8 mouse cellular contexts compared by ENCODE assay signal in the genomic region with DNA sequence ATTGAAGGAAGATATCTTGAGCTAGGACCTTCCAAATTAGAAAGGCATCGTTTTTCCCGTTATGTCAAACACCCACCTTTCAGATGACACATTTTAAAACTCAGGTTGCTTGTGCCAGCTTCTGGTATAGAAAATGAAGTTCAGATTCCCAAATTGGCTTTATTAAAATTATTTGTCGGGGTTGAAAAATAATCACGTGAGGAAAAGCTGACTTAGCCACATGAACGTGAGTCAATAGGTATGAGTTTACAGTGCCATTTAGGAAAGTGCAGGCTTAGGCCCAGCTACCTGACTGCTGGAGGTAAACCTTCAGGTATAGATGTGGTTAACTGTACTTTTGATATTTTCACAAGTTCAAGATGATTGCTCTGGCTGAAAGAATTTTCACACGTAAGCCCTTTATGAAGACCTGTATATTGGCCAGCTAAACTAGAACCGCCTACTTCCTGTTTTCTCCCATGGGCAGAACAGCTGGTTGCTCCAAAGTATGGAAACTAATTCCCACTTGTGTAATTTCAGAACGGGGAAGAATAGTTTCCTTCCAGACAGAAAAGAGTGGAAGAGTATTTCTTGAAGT. TPM values are rescaled to one million over a fixed set of nuclear protein-coding genes. Genes with fewer than 3 reads are reported as not detected.
DNase-seq lines count a peak whose midpoint lies in the region; ATAC-seq and TF ChIP-seq lines count a peak whose summit lies in the region.

No protein-coding gene starts in this region.

- H3K4me2 ChIP-seq in heart, embryonic 12.5 days: peak overlapping the region; percentile 71
- peak overlapping the region; percentile 84 for H3K4me2 ChIP-seq in liver, embryonic 13.5 days

- ATAC-seq in heart, embryonic 12.5 days (ENCODE audit: insufficient number of reproducible peaks, low FRiP score): no peak
- ATAC-seq in liver, embryonic 13.5 days (ENCODE audit: low read depth): no peak

- H3K9me3 ChIP-seq in heart, embryonic 12.5 days (replicated peaks): no peaks in the 10 kb centered on the region
- H3K9me3 ChIP-seq in liver, embryonic 13.5 days (replicated peaks): no peaks in the 10 kb centered on the region

- 16% methylated on average over 8 of the region's 8 CpGs for WGBS in heart, embryonic 12.5 days
- 6% methylated on average over 8 of the region's 8 CpGs for WGBS in liver, embryonic 13.5 days (ENCODE audit: insufficient replicate concordance)

- H3K27ac ChIP-seq in gastrocnemius, adult 2 months: peak overlapping the region; percentile 91
- peak overlapping the region; percentile 94 for H3K27ac ChIP-seq in heart, embryonic 12.5 days (ENCODE audit: poor library complexity, severe bottlenecking)
- H3K27ac ChIP-seq in liver, embryonic 13.5 days: peak overlapping the region; percentile 93

- H3K27me3 ChIP-seq in heart, embryonic 12.5 days (replicated peaks): no peaks in the 10 kb centered on the region
- H3K27me3 ChIP-seq in liver, embryonic 13.5 days: no peaks in the 10 kb centered on the region

- no peak for DNase-seq in gastrocnemius, adult 2 months
- DNase-seq in gastrocnemius, postnatal 10 days: no peak
- DNase-seq in MEL-GATA-1-ER (ENCODE audit: extremely low read depth, low read depth): peak; percentile 58
- no peak for DNase-seq in liver, embryonic 13.5 days
- no peak for DNase-seq in urinary bladder, postnatal 14 days (ENCODE audit: low spot score)
- DNase-seq in layer of hippocampus, adult 11-12 months (ENCODE audit: low spot score): no peak
- DNase-seq in right cerebral cortex, postnatal 4 days: no peak

- peaks cover 29% of the 10 kb centered on the region for H3K36me3 ChIP-seq in heart, embryonic 12.5 days
- peaks cover 40% of the 10 kb centered on the region for H3K36me3 ChIP-seq in liver, embryonic 13.5 days

- peaks cover 18% of the 10 kb centered on the region for H3K4me1 ChIP-seq in heart, embryonic 12.5 days (replicated peaks)
- peaks cover 35% of the 10 kb centered on the region for H3K4me1 ChIP-seq in liver, embryonic 13.5 days (replicated peaks)

- no peak for TF ChIP-seq CTCF in gastrocnemius, adult 2 months (IDR thresholded peaks at IDR 0.05)

- peak overlapping the region; percentile 91 for H3K9ac ChIP-seq in heart, embryonic 12.5 days
- H3K9ac ChIP-seq in liver, embryonic 13.5 days: peak overlapping the region; percentile 89

- intact Hi-C loops in gastrocnemius, adult 2 months (cut with DNase I): loop anchor here (5.0 to 10.0 kb wide), 2 partner anchors 86 to 239 kb away; a partner anchor contains a TSS

- peak overlapping the region; percentile 77 for H3K4me3 ChIP-seq in gastrocnemius, adult 2 months
- peak overlapping the region; percentile 94 for H3K4me3 ChIP-seq in heart, embryonic 12.5 days
- H3K4me3 ChIP-seq in liver, embryonic 13.5 days (replicated peaks): peak overlapping the region; percentile 83

RNA-seq across cellular contexts. Expression of a gene that starts 1.5 kb away (rescaled TPM):
- 10 to 100 TPM; 65.3 to 65.6 TPM for total RNA-seq in gastrocnemius, adult 2 months (2021)
- total RNA-seq in gastrocnemius, postnatal 10 days (2021): 10 to 100 TPM; 73.1 to 81.8 TPM
- polyA plus RNA-seq in heart, embryonic 12.5 days (2016; fragmentation: Nextera tagmentation; extraction: Ambion mirVana): 77.7 and 78.7 TPM in 2 replicates
- polyA plus RNA-seq in liver, embryonic 13.5 days (2015; fragmentation: Nextera tagmentation; extraction: Ambion mirVana): 32.3 and 43.3 TPM in 2 replicates

RNA-seq across cellular contexts. Expression of a gene that starts 1.7 kb away (rescaled TPM):
- total RNA-seq in gastrocnemius, adult 2 months (2021): under 1 TPM; 0.03 to 0.31 TPM
- total RNA-seq in gastrocnemius, postnatal 10 days (2021): 1 to 10 TPM; 1.9 to 4.6 TPM
- 10.4 and 13.3 TPM in 2 replicates for polyA plus RNA-seq in heart, embryonic 12.5 days (2016; fragmentation: Nextera tagmentation; extraction: Ambion mirVana)
- 11.9 and 15.9 TPM in 2 replicates for polyA plus RNA-seq in liver, embryonic 13.5 days (2015; fragmentation: Nextera tagmentation; extraction: Ambion mirVana)

RNA-seq across cellular contexts. Expression of a gene that starts 28.6 kb away (rescaled TPM):
- 1 to 10 TPM; 1.0 to 2.6 TPM for total RNA-seq in gastrocnemius, adult 2 months (2021)
- total RNA-seq in gastrocnemius, postnatal 10 days (2021): 1 to 10 TPM; 2.4 to 2.9 TPM
- polyA plus RNA-seq in heart, embryonic 12.5 days (2016; fragmentation: Nextera tagmentation; extraction: Ambion mirVana): 4.0 and 4.5 TPM in 2 replicates
- 5.5 and 5.7 TPM in 2 replicates for polyA plus RNA-seq in liver, embryonic 13.5 days (2015; fragmentation: Nextera tagmentation; extraction: Ambion mirVana)

RNA-seq across cellular contexts. Expression of a gene that starts 45.6 kb away (rescaled TPM):
- total RNA-seq in gastrocnemius, adult 2 months (2021): not detected
- total RNA-seq in gastrocnemius, postnatal 10 days (2021): not detected
- polyA plus RNA-seq in heart, embryonic 12.5 days (2016; fragmentation: Nextera tagmentation; extraction: Ambion mirVana): not detected in 2 replicates
- polyA plus RNA-seq in liver, embryonic 13.5 days (2015; fragmentation: Nextera tagmentation; extraction: Ambion mirVana): not detected in 2 replicates
